Comparison of ENCODE assay signal across 18 mouse cellular contexts in genomic region chr17:26609820-26610219, GRCm38 (mm10). TPM values are rescaled to one million over a fixed set of nuclear protein-coding genes. Genes with fewer than 3 reads are reported as not detected.
DNase-seq lines count a peak whose midpoint lies in the region; ATAC-seq and TF ChIP-seq lines count a peak whose summit lies in the region.
"Had no signal": no experiment of that assay in that cellular context is flagged by ENCODE, and none has a peak within 500 bp of the region (broad histone marks: within the 10 kb centered on the region; RNA-seq: fewer than 3 reads in every experiment).

No protein-coding gene starts in this region.

- H3K27ac ChIP-seq in cerebellum, adult 2 months (ENCODE audit: insufficient read depth, low read length): peak overlapping the region; percentile 65
- no peak overlapping the region for H3K27ac ChIP-seq in testis, adult 2 months (ENCODE audit: control insufficient read depth, insufficient read depth, low read depth, low read length)
- H3K27ac ChIP-seq: embryonic facial prominence, embryonic 12.5 days; forebrain, embryonic 10.5 days; limb, embryonic 10.5 days; liver, embryonic 15.5 days; midbrain, embryonic 13.5 days had no signal

- peaks cover 62% of the 10 kb centered on the region for H3K4me1 ChIP-seq in cerebellum, adult 2 months (ENCODE audit: control insufficient read depth, insufficient read depth, low read length)
- peaks cover 2% of the 10 kb centered on the region for H3K4me1 ChIP-seq in testis, adult 2 months (ENCODE audit: control insufficient read depth, insufficient read depth, low read length)
- H3K4me1 ChIP-seq: embryonic facial prominence, embryonic 12.5 days; forebrain, embryonic 10.5 days; midbrain, embryonic 13.5 days had no signal

- no peak for TF ChIP-seq POLR2A in cerebellum, adult 2 months (IDR thresholded peaks at IDR 0.05; ENCODE audit: borderline replicate concordance, insufficient read depth, low read length)
- TF ChIP-seq POLR2A in testis, adult 2 months (IDR thresholded peaks at IDR 0.05; ENCODE audit: control insufficient read depth, low read depth, low read length): no peak

- no peaks in the 10 kb centered on the region for H3K36me3 ChIP-seq in testis, adult 2 months (ENCODE audit: control insufficient read depth, insufficient read depth, low read length)

- no peak for TF ChIP-seq CTCF in cerebellum, adult 2 months (IDR thresholded peaks at IDR 0.05; ENCODE audit: borderline replicate concordance, insufficient read depth, low read depth, low read length)
- no peak for TF ChIP-seq CTCF in testis, adult 2 months (IDR thresholded peaks at IDR 0.05; ENCODE audit: control insufficient read depth, insufficient read depth, insufficient replicate concordance, low read depth, low read length)

- intact Hi-C loops in left cerebral cortex, postnatal 4 days (cut with DNase I): no loop called here

- peak; percentile 58 to 70 for DNase-seq in cerebellum, adult 2 months
- no peak for DNase-seq in testis, postnatal 14 days (ENCODE audit: low spot score)
- DNase-seq in left cerebral cortex, postnatal 4 days: peak; percentile 35
- DNase-seq in spleen, postnatal 4 days (ENCODE audit: low spot score in 2 of 2): no peak
- no peak for DNase-seq in spleen, adult 12 weeks (ENCODE audit: low spot score)
- no peak for DNase-seq in neural tube, embryonic 10.5 days (ENCODE audit: extremely low spot score, low spot score)
- DNase-seq: adrenal gland, postnatal 10 days; cerebellum, adult 8-10 months; gastrocnemius, postnatal 14 days; heart, postnatal 10 days; lung, postnatal 36 days had no signal

- no peak for ATAC-seq in cerebellum, adult (ENCODE audit: insufficient number of reproducible peaks, low FRiP score, low TSS enrichment)
- ATAC-seq: midbrain, embryonic 13.5 days had no signal

- H3K4me3 ChIP-seq in cerebellum, adult 2 months (replicated peaks; ENCODE audit: insufficient read depth, low read depth, low read length): no peak overlapping the region
- H3K4me3 ChIP-seq in testis, adult 2 months (ENCODE audit: control insufficient read depth, low read depth, low read length): peak overlapping the region; percentile 21
- H3K4me3 ChIP-seq: embryonic facial prominence, embryonic 12.5 days; forebrain, embryonic 10.5 days; limb, embryonic 10.5 days; liver, embryonic 15.5 days; midbrain, embryonic 13.5 days had no signal

- H3K27me3 ChIP-seq in cerebellum, adult 2 months (ENCODE audit: control insufficient read depth, insufficient read depth, low read length): no peaks in the 10 kb centered on the region
- no peaks in the 10 kb centered on the region for H3K27me3 ChIP-seq in testis, adult 2 months (ENCODE audit: control insufficient read depth, insufficient read depth, low read length)
- H3K27me3 ChIP-seq: embryonic facial prominence, embryonic 12.5 days; liver, embryonic 15.5 days; midbrain, embryonic 13.5 days had no signal

- 28% methylated on average over 8 of the region's 8 CpGs for WGBS in cerebellum, adult 2 months

RNA-seq across cellular contexts. Expression of gene Dusp1, which starts 47.9 kb away (rescaled TPM):
- 62.5 and 67.1 TPM in 2 replicates for polyA plus RNA-seq in cerebellum, adult 2 months (2012; rRNA removed)
- 19.7 and 24.5 TPM in 2 replicates for polyA plus RNA-seq in testis, adult 2 months (2012; rRNA removed)
- total RNA-seq in left cerebral cortex, postnatal 4 days (2021): 10 to 100 TPM; 17.2 to 18.9 TPM

RNA-seq across cellular contexts. Expression of gene Ergic1, which starts 48.5 kb away (rescaled TPM):
- polyA plus RNA-seq in cerebellum, adult 2 months (2012; rRNA removed): 137 and 148 TPM in 2 replicates
- 115 and 122 TPM in 2 replicates for polyA plus RNA-seq in testis, adult 2 months (2012; rRNA removed)
- total RNA-seq in left cerebral cortex, postnatal 4 days (2021): 100 to 1,000 TPM; 180 to 193 TPM

RNA-seq across cellular contexts. Expression of gene Atp6v0e, which starts 53.2 kb away (rescaled TPM):
- polyA plus RNA-seq in cerebellum, adult 2 months (2012; rRNA removed): 99.8 and 105 TPM in 2 replicates
- polyA plus RNA-seq in testis, adult 2 months (2012; rRNA removed): 81.1 and 101 TPM in 2 replicates
- total RNA-seq in left cerebral cortex, postnatal 4 days (2021): 10 to 100 TPM; 29.4 to 31.3 TPM

Comparison
In these comparisons a context has a peak if more than half of its experiments do, and no peak if none do; other contexts are left out.
1. DNase-seq: peak in cerebellum, adult 2 months (2 of 2) and left cerebral cortex, postnatal 4 days (single experiment); none in testis, postnatal 14 days (single experiment), spleen, postnatal 4 days (0 of 2), spleen, adult 12 weeks (single experiment) and neural tube, embryonic 10.5 days (single experiment).